Mouse (Mus musculus): ENCODE data around the gene Etv6. TPM values are rescaled to one million over a fixed set of nuclear protein-coding genes. Genes with fewer than 3 reads are reported as not detected.
A peak's percentile ranks its signal among the peaks of the same experiment; 100 is the strongest.

Gene Etv6
- polyA plus RNA-seq, 2 experiments from 2014 or later = 9.0 to 10.0 TPM

- ATAC-seq = no peak
Measured at GRCm38 (mm10) chr6:134211458-134211776, 175.9 kb downstream of the Etv6 start.

GRCm38 (mm10) chr6:134217747-134218146 lies 182.2 kb downstream of the Etv6 start:
- no peak for ATAC-seq

GRCm38 (mm10) chr6:134218441-134218840 lies 182.9 kb downstream of the Etv6 start:
- no peak for ATAC-seq

- no peak for ATAC-seq
Measured at GRCm38 (mm10) chr6:134219358-134219757, 183.9 kb downstream of the Etv6 start.

GRCm38 (mm10) chr6:134220209-134220777 lies 184.8 kb downstream of the Etv6 start:
- peak; percentile 47 for ATAC-seq

GRCm38 (mm10) chr6:134222248-134222929 lies 186.9 kb downstream of the Etv6 start:
- ATAC-seq = no peak

- peak; percentile 76 for ATAC-seq
Measured at GRCm38 (mm10) chr6:134225564-134225963, 190.1 kb downstream of the Etv6 start.

GRCm38 (mm10) chr6:134226349-134227169 lies 191.1 kb downstream of the Etv6 start:
- ATAC-seq = no peak

GRCm38 (mm10) chr6:134236311-134236710 lies 200.8 kb downstream of the Etv6 start:
- ATAC-seq = no peak

GRCm38 (mm10) chr6:134238455-134238854 lies 203.0 kb downstream of the Etv6 start:
- ATAC-seq = no peak

- ATAC-seq = no peak
Measured at GRCm38 (mm10) chr6:134240988-134241387, 205.5 kb downstream of the Etv6 start.

- ATAC-seq = no peak
Measured at GRCm38 (mm10) chr6:134243119-134243518, 207.6 kb downstream of the Etv6 start.

GRCm38 (mm10) chr6:134243546-134243945 lies 208.0 kb downstream of the Etv6 start:
- no peak for ATAC-seq

GRCm38 (mm10) chr6:134244071-134244470 lies 208.6 kb downstream of the Etv6 start:
- ATAC-seq = no peak

- ATAC-seq = no peak
Measured at GRCm38 (mm10) chr6:134246109-134246508, 210.6 kb downstream of the Etv6 start.

- no peak for ATAC-seq
Measured at GRCm38 (mm10) chr6:134247324-134247723, 211.8 kb downstream of the Etv6 start.

GRCm38 (mm10) chr6:134248720-134249119 lies 213.2 kb downstream of the Etv6 start:
- ATAC-seq = no peak

GRCm38 (mm10) chr6:134250764-134251163 lies 215.3 kb downstream of the Etv6 start:
- no peak for ATAC-seq

- peak; percentile 20 for ATAC-seq
Measured at GRCm38 (mm10) chr6:134251364-134251763, 215.9 kb downstream of the Etv6 start.

GRCm38 (mm10) chr6:134252081-134252755 lies 216.7 kb downstream of the Etv6 start:
- peak; percentile 49 for ATAC-seq

GRCm38 (mm10) chr6:134256369-134256768 lies 220.9 kb downstream of the Etv6 start:
- ATAC-seq = no peak

- ATAC-seq = no peak
Measured at GRCm38 (mm10) chr6:134259913-134260312, 224.4 kb downstream of the Etv6 start.

GRCm38 (mm10) chr6:134261904-134262303 lies 226.4 kb downstream of the Etv6 start:
- no peak for ATAC-seq
